Mouse (Mus musculus): ENCODE measurements around the gene Ikbke. TPM values are rescaled to one million over a fixed set of nuclear protein-coding genes. Genes with fewer than 3 reads are reported as not detected.
"Not testable (repeated sequence)": the region's sequence is repeated elsewhere in the genome, so short reads cannot be mapped to it uniquely, and the experiment has no call there.

Gene Ikbke
- total RNA-seq, 2 experiments from 2014 or later: 1.4 to 2.7 TPM

DNA sequence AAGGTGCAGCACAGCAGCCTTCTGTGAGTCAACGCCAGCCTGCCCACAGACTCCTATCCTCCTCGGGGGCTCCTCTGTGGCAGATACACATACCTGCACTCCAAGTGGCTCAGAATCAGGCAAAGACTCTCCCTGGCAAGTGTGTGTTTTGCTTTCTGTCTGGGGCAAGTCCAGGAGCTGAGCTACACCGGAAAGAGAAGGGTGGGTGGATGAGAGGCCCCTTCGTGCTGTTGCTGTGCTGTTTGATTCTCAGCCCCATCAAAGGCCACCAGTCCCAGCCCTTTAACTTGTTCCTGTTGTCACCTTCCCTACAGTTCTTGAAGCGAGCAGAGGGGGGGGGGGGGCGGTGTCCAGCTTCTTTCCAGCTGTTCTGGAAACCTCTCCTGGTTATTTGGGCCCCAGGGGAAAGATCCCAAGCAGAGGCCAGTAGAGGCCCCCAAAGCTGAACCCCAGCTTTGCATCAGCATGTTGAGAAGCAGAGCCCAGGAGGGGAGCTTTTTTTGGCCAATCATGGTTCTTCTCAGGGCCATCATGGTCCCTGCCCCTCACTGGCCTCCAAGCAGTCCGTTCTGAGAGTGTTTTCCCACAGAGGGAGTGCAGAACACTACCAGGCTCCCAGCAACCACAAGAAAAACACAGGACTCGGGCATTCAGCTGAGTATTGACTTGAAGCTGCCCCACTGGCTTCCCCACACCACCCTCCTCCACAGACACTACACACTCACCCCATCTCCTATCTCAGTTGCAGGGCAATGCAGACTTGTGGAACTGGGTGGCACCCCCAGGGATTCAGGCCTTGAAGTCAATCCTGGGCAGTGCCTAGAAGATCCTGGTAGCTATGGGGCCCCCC is 575 bp downstream of the Ikbke start:
- Histone ChIP-seq H3K27ac (no peak overlapping the region), H3K4me3 (peak overlapping the region; percentile 3; the same call in 1 of the 2 replicates)
- TF ChIP-seq CTCF (IDR thresholded peaks at IDR 0.05): no peak
- DNase-seq (ENCODE audit: extremely low spot score in 1 of 2, low spot score in 2 of 2): no peak
- intact Hi-C loops (cut with DNase I): loop anchor here (10.0 kb wide), 2 partner anchors 294 to 734 kb away; no protein-coding TSS in a partner anchor

GRCm38 (mm10) chr1:131276831-131277230 is 2.6 kb downstream of the Ikbke start:
- no peak for DNase-seq (ENCODE audit: extremely low spot score in 1 of 2, low spot score in 2 of 2)
- no peak for TF ChIP-seq CTCF (IDR thresholded peaks at IDR 0.05)
- Histone ChIP-seq H3K27ac (no peak overlapping the region), H3K4me3 (no peak overlapping the region)
- intact Hi-C loops (cut with DNase I): loop anchor here (10.0 kb wide), 2 partner anchors 292 to 732 kb away; no protein-coding TSS in a partner anchor

GRCm38 (mm10) chr1:131275577-131275976 is 3.8 kb downstream of the Ikbke start:
- TF ChIP-seq CTCF (IDR thresholded peaks at IDR 0.05): no peak
- no peak for DNase-seq (ENCODE audit: extremely low spot score in 1 of 2, low spot score in 2 of 2)
- intact Hi-C loops (cut with DNase I): loop anchor here (10.0 kb wide), 2 partner anchors 291 to 731 kb away; no protein-coding TSS in a partner anchor
- Histone ChIP-seq H3K4me3 (no peak overlapping the region), H3K27ac (no peak overlapping the region)

DNA sequence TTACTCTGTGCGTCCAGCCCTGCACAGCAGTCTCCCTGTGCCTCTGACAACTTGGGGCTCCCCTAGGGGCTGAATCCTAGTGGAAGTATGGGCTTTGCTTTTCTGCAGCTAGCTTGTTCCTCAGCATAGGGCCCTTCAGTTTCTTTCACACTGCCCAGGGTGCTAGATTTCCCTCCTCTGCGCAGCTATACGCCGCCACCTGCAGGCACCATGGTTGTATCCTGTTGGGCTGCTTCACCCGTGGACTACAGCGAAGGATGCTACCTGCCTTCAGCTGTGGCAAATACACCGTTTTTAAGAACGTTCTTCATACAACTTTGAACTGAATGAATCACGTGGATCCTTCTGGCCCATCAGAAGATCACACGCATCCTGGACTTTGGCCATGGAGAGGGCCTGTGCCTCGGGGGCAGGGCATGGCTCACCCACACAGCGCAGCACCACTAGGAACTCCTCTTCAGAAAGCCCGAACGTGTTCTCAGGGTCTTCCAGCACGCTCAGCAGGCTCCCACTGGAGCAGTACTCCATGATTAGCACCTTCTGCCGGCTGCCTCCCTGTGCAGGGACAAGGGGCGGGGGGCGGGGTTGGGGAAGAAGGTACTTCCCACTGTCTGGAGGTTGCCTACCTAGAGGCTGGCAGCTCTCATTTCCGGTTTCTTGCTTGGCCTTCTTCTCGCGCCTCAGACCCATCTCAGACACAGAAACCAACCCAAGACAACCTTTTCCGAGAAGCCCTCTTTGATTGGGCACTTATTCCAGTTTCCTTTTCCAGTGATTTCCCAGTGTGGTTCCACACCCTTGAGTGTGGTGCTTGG is 4.5 kb downstream of the Ikbke start:
- intact Hi-C loops (cut with DNase I): loop anchor here (10.0 kb wide), 2 partner anchors 290 to 730 kb away; no protein-coding TSS in a partner anchor
- TF ChIP-seq CTCF (IDR thresholded peaks at IDR 0.05): no peak
- no peak overlapping the region for H3K4me3 ChIP-seq
- no peak for DNase-seq (ENCODE audit: extremely low spot score in 1 of 2, low spot score in 2 of 2)
- H3K27ac ChIP-seq: no peak overlapping the region

DNA sequence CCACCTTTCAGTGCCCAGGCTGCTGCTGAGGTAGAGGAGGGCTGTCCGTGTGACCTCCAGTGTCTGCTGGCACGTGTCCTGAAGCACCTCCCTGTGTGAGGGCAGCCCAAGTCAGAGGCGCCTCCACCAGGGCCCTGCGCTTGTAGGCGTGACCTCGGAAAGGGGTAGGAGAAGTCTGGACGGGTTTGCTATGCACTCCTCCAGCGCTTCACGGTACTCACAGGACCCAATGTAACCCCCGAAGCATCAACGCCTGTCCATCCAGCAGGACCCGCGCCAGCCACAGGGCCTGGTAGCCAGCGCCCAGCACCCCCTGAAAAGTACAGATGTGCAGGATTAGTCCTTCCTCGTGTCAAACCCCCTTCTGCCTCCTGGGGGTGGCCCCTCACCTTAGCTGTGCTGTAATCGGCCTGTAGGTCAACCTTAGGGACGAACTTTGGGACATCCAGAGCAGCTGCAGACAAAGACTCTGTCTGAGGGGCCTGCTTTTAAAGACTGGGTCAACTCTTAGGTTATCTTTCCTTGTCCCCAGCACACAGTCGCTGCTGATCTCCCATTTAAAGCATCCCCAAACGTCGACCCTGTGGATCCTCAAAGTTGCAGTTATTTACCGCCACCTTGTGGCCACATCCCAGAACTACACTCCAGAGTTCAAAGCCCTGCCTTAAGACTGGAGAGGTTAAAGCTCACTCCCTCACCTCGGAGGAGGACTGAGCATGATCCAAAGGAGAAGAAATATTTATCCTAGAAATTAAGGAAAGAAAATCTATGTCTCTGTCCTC is 9.4 kb downstream of the Ikbke start:
- H3K4me3 ChIP-seq: no peak overlapping the region
- H3K27ac ChIP-seq: no peak overlapping the region
- peak; percentile 67 to 80 for DNase-seq (ENCODE audit: extremely low spot score in 1 of 2, low spot score in 2 of 2)
- intact Hi-C loops (cut with DNase I): loop anchor here (2.0 to 10.0 kb wide), 3 partner anchors 285 to 725 kb away; no protein-coding TSS in a partner anchor
- peak; percentile 93 for TF ChIP-seq CTCF (IDR thresholded peaks at IDR 0.05)

DNA sequence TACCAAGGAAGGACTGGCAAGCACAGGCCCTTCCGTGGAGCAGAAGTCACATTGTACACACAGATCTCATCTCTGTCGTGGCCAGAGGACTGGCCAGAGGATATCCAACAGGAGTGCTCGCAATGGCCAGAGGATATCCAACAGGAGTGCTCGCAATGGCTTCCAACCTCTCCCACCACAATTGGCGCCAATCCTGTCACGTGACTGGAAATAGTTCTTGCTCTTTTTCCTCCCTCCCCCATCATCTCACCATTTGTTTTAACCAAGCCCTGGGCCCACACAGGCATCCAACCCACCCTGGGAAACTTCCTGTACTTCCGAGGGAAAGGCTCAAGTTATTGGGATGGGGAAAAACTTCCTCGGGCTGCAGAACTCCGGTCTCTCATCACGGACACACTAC is 10.6 kb downstream of the Ikbke start:
- no peak overlapping the region for H3K4me3 ChIP-seq
- no peak overlapping the region for H3K27ac ChIP-seq
- TF ChIP-seq CTCF (IDR thresholded peaks at IDR 0.05): no peak
- no peak for DNase-seq (ENCODE audit: extremely low spot score in 1 of 2, low spot score in 2 of 2)
- intact Hi-C loops (cut with DNase I): no loop called here

DNA sequence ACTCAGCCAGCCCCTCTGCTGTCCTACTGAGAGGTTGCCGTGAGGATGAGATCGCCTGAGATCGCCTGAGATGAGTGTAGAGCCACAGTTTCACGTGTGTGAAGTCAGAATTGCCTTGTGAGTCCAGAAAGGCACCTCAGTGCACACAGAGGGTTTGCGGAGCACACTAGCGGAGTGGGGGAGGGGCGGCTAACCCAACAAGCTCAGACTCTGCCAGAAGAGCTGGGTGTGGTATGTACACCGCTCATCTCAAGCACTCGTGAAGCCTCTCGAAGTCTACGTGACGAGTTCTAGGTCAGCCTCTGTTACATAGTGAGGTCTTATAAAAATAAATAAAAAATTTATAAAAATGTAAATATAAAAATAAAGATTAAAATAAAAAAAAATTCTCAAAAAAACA is 15.5 kb downstream of the Ikbke start:
- no peak for TF ChIP-seq CTCF (IDR thresholded peaks at IDR 0.05)
- Histone ChIP-seq H3K4me3 (no peak overlapping the region), H3K27ac (no peak overlapping the region)
- DNase-seq (ENCODE audit: extremely low spot score in 1 of 2, low spot score in 2 of 2): no peak
- intact Hi-C loops (cut with DNase I): loop anchor here (5.0 kb wide), 2 partner anchors 82 to 147 kb away; no protein-coding TSS in a partner anchor

DNA sequence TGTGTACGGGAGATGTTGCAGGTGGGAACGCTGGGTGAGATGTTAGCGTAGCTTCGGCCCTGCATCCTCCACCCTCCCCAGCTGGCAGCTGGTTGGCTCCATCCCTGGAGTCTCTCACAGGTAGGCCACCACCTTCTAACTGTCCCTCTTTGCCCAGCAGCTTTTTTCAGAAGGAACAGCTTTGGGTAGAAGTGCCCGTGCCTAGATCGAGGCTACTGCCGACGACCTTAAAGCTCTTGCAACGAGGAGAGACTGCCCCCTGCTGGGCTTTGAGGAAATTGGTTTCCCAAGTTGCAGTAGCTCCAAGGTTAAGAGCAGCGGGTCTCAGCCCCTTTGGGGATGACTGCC is 19.1 kb downstream of the Ikbke start:
- Histone ChIP-seq H3K4me3 (no peak overlapping the region), H3K27ac (no peak overlapping the region)
- peak; percentile 93 for TF ChIP-seq CTCF (IDR thresholded peaks at IDR 0.05)
- intact Hi-C loops (cut with DNase I): loop anchor here (2.0 to 5.0 kb wide), 3 partner anchors 78 to 383 kb away; no protein-coding TSS in a partner anchor
- peak; percentile 62 to 72 for DNase-seq (ENCODE audit: extremely low spot score in 1 of 2, low spot score in 2 of 2)

DNA sequence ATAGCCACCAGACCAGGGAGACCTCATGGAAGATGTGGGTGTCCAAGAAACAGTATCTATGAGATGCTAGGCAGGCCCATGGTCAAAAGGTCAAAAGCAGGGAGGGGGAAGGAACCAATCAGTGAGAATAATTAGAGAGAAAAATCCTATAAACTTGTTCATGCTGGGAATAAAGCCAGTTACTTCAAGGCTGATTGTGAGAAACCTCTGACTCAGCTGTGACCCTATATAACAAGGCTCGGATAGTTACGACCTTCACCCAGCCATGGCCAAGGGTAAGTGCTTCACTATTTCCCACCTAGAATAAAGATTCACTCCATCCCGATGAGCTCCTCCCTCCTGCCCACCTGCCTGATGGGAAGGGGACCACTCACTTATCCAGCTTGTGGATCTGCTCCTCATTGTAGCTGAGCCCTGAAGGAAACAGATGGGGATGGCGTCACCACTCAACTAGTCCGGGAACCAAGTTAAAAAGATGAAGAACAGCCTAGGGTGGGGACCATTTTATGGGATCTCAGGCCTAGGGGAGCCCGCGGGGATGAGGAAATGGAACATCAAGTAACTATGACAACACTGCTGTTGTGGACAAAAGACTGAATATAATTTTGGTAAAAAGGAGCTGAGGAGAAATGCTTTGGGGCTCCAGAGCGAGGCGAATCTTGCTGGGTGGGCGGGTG is 19.6 kb downstream of the Ikbke start:
- intact Hi-C loops (cut with DNase I): loop anchor here (2.0 to 5.0 kb wide), 4 partner anchors 77 to 383 kb away; no protein-coding TSS in a partner anchor
- no peak for TF ChIP-seq CTCF (IDR thresholded peaks at IDR 0.05)
- Histone ChIP-seq H3K27ac (no peak overlapping the region), H3K4me3 (no peak overlapping the region)
- DNase-seq (ENCODE audit: extremely low spot score in 1 of 2, low spot score in 2 of 2): no peak

GRCm38 (mm10) chr1:131257288-131257687 is 22.1 kb downstream of the Ikbke start:
- intact Hi-C loops (cut with DNase I): loop anchor here (5.0 kb wide), 1 partner anchor 195 kb away; no protein-coding TSS in a partner anchor
- Histone ChIP-seq H3K27ac (no peak overlapping the region), H3K4me3 (no peak overlapping the region)
- no peak for TF ChIP-seq CTCF (IDR thresholded peaks at IDR 0.05)
- DNase-seq (ENCODE audit: extremely low spot score in 1 of 2, low spot score in 2 of 2): no peak

DNA sequence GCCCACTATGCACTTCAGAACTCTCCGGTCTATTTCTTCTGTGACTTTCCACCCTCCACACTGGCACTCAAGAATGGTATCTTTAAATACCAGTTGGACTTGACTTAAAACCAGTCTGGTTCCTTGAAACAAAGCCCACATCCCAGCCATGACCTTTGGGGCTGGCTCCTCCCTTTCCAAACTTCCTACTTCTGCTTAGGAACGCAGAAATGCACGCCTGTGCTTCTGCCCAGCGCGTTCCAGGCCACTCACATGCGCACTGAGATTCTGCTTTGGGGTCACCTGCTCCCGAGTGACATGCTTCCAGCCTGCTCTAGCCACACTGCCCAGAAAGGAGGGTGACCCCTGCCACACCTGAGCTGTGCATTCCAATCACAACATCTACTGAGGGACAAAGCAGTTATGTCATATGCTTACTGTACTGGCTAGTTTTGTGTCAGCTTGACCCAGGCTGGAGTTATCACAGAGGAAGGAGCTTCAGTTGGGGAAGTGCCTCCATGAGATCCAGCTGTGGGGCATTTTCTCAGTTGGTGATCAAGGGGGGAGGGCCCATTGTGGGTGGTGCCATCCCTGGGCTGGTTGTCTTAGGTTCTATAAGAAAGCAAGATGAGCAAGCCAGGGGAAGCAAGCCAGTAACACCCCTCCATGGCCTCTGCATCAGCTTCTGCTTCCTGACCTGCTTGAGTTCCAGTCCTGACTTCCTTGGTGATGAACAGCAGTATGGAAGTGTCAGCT is 26.7 kb downstream of the Ikbke start:
- DNase-seq (ENCODE audit: extremely low spot score in 1 of 2, low spot score in 2 of 2): not testable (repeated sequence)

More for the DNA sequence above, 26.7 kb downstream of the Ikbke start:
- intact Hi-C loops (cut with DNase I); H3K4me3 ChIP-seq; H3K27ac ChIP-seq: not testable (repeated sequence)

Data from left cerebral cortex, adult 2 months (tissue).